Mouse (Mus musculus) fibroblast of lung, adult 2 months (primary cell): ENCODE data around the gene Dlk1.

ENCODE experiments used
- DNase-seq: peaks from one replicate; pipeline ENCODE4 v3.0.0-alpha.2; 2011; ENCODE audit warnings: low read depth

Gene Dlk1

GRCm38 (mm10) chr12:109452592-109452991 lies at the start of gene Dlk1:
Gene Dlk1, plus strand, starts transcription at chr12:109452823.
- no peak for DNase-seq

DNA sequence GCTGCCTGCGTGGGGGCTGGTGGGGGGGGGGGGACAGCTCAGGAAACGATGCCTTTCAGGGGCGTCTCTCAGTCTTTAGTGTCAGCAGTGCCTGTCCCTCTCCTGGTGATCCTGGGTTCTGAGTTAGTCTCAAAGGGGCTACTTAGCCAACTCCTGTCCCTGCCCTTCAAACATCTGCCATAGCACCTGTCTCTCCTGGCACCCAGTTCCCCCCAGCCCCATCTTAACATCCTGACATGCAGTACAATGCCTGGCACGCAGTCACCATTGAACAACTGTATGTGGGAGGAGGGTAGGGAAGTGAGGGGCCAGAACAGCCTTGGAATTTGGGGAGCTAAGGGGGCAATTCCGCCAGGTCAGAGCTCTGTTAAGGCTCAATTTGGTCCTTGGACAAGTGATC lies 49.7 kb upstream of the Dlk1 start:
- no peak for DNase-seq

- DNase-seq = no peak
These were observed 48.9 kb upstream of the Dlk1 start for GRCm38 (mm10) chr12:109403752-109404151.

DNA sequence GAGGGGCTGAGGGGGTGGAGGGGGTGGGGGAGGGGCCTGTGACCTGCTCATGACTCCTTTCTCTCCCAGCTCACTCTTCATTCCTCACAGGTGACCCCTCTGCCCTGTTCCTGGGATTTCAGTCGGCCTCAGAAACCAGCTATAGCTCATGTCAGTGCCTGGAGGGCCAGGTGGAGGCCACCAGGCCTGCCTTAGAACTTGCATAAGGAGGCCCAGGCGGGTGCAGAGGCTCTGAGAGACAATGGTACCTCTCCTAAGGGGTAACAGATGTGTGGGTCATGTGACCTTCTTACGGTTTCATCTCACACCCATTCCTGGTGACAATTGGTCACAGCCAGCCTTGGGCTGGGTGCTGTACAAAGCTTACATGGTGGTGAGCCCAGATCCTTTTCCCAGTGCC lies 46.6 kb upstream of the Dlk1 start:
- no peak for DNase-seq

DNA sequence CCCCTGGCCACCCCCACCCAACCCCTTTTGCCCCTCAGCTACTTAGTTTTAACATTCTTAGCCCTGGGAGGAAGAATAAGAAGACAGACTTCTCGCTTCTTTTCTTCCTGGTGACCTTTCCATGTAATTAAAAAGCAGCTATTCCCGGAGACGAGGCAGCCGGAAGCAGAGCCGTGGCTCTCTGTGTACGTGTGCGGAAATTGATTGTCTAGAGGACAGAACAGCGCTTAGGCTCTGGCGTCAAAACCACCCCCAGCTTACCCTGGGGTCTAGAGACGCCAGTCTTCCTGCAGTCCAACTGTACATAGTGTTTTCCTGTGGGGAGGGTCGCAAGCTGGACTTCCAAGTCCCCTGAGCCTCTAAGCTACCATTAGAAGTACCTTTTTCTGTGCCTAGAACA lies 41.9 kb upstream of the Dlk1 start:
- DNase-seq = no peak

DNA sequence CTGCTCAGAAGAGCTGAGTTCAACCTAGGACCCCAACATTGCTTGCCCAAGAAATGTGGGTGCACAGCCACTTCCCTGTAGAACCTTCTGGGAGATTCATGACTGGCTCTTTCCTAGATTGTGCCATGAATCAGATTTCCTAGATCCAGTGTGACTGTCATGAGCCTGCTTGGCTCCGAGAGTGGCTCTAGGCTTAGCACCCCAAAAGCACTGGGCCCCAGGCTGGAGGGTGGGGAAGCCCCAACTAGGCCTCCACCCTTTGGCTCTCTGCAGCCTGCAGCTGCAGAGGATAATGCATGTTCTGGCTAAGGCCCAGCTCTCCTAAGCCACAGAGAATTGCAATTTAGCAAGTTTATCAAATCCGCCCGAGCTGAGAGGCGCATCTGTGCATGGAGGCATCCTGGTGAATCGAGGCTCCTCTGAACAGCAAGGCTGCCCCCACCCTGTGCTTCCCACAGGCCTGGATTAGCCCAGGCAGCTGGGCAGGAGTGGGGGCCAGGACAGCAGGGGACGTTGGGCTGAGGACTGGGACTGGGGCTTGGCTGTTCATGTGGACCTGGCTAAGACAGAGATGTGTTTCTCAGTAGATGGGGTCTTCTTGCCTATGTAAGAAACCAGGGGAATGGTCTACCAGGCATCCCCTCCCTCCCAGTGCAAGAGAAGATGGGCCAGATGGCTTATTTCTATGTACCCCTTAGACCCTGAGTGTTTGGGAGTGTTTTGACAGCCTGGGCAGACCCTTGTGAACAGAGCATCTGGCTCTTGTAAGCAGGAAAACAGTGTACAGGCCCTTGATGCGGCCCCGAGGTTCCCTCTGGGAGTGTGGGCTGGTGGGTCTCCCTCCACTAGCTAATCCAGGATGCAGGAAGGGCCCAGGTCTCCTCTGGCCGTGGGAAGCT lies 41.2 kb upstream of the Dlk1 start:
- no peak for DNase-seq

GRCm38 (mm10) chr12:109412071-109412440 lies 40.6 kb upstream of the Dlk1 start:
- no peak for DNase-seq

DNA sequence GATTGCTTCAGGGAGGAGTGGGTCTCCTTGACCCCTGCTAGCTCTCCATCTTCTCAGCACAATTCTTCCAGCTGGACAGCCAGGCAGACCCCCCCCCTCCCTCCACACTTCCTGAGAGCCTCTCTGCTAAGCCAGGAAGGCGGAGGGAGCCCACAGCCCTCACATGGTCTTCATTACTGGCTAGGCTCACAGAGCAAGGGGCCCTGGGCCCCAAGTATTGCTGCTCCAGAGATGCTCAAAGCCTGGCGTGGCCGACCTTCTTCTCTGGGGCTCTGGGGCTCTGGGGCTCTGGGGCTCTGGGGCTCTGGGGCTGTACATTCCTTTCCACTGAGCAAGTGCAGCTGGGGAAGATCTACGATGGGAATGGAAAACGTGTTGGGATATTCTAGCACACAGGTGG lies 39.9 kb upstream of the Dlk1 start:
- no peak for DNase-seq

GRCm38 (mm10) chr12:109413321-109413720 lies 39.3 kb upstream of the Dlk1 start:
- DNase-seq = no peak

- no peak for DNase-seq
These were observed 35.9 kb upstream of the Dlk1 start for GRCm38 (mm10) chr12:109416681-109417080.

GRCm38 (mm10) chr12:109417476-109418201 lies 35.0 kb upstream of the Dlk1 start:
- peak; percentile 85 for DNase-seq

GRCm38 (mm10) chr12:109420006-109420405 lies 32.6 kb upstream of the Dlk1 start:
- DNase-seq = no peak

DNA sequence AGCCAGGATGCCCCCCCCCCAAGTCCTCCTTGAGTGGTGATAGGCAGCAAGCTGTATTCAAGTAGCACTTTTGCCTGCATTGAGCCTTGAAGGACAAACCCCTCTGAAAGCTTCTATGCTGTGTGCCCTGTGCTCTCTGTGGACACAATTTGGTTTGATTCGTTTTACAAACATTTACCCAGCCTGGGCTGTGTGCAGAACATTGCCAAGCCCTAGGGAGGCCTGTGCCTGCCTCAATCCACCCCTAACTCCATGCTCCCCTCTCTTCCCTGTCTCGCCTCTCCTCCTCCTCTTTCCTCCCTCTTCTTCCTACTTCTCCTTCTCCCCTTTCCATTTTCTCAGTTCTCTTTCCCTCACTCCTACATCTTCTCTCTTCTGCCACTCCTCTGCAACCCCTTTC lies 29.5 kb upstream of the Dlk1 start:
- no peak for DNase-seq

DNA sequence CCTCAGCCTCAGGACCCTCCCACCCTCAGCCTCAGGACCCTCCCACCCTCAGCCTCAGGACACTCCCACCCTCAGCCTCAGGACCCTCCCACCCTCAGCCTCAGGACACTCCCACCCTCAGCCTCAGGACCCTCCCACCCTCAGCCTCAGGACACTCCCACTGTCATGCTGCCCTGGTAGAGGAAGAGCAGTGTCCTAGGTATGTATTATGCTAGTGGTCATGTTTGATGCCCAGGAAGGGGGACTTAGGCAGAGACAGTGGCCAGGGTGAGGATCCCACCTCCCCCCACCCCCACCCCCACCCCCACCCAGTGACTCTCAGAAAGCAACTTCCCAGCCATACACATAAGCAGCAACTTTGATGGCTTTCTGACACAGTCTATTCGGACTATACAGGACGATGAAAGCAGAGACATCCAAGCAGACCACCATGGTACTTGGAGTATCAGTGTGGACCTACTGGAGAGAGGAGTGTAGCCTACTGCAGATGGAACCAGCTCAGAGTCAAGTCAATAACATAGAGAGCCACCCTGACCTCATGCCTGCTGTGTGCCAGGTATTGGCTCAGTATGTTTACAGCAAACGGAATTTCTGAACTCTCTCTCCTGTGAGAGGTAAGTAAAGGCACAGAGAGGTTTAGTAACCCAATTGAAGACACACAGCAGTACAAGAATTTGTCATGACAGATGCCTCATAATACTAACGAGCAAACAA lies 28.8 kb upstream of the Dlk1 start:
- no peak for DNase-seq

- no peak for DNase-seq
These were observed 27.8 kb upstream of the Dlk1 start for GRCm38 (mm10) chr12:109424753-109425332.

- no peak for DNase-seq
These were observed 26.6 kb upstream of the Dlk1 start for GRCm38 (mm10) chr12:109425982-109426381.

DNA sequence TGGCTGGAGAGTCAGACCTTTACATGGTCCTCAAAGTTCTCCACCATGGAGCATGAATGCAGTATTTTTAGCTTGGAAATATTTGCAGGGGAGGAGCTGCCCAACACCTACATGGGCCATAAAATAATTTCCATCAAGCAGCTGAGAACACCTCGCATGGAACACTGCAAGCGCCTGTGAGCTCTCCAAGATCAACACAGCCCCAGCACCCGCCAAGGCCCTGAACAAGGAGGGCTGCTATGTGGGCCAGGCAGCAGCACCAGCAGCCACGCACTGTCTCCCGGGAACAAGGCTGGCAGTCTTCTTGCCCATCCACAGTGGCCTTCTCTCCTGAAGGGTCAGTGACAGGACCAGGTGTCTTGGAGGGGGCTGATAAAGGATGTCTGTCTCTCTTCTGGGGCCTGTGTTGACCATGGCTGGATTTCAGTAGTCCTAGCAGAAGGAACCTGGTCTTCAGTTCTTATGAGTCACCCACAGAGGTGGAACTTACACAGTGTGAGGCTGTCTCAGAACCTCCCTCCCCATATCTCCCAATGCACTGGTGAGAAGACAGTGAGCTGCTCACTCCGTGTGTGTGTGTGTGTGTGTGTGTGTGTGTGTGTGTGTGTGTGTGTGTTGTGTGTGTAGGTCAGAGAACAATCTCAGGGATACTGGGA lies 20.0 kb upstream of the Dlk1 start:
- peak; percentile 39 for DNase-seq

- DNase-seq = no peak
These were observed 16.2 kb upstream of the Dlk1 start for GRCm38 (mm10) chr12:109436367-109436807.

DNA sequence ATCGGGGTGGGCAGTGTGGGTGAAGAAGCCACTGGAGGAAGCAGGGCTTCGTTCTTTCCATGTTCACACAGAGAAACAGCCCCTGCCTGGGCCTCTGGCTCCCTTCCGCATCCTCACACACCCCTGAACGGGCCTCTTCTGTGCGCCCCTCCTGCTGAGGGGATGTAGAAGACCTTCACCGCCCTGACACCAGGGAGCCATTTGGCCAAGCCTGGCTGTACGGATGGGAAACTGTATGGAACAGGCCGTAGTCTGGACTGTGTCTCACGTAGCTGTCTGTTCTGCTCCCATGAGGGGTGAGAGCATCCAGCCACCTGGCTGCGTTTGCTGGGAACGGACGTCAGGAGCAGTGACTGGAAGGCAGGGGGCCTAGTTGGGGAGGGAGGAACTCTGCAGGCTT lies 15.8 kb upstream of the Dlk1 start:
- no peak for DNase-seq

- no peak for DNase-seq
These were observed 14.9 kb upstream of the Dlk1 start for GRCm38 (mm10) chr12:109437559-109438350.

DNA sequence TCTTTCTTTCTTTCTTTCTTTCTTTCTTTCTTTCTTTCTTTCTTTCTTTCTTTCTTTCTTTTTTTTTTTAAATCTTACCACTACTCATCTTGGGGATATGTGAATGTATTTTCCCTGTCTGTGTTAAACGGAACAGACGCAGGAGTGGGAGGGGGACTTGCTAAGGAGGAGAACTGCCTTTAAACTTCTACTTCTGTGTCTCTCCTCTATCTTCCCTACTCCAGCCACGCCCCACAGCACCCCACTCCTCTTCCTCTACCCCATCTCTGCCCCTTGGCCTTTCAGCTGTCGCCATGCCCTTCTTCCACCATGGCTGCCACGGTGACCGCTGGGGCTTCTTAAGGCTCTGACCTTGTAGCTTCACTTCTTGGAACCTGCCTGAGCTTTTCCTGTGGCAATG lies 14.2 kb upstream of the Dlk1 start:
- no peak for DNase-seq
